Mouse (Mus musculus): ENCODE data around the gene Prkcb. TPM values are rescaled to one million over a fixed set of nuclear protein-coding genes. Genes with fewer than 3 reads are reported as not detected.

Prkcb gene
- total RNA-seq, 2 experiments from 2014 or later = 2.1 to 3.0 TPM

- no peak for DNase-seq
These were observed 118.1 kb downstream of the Prkcb start for GRCm38 (mm10) chr7:122406625-122407024.

- DNase-seq = no peak
These were observed 121.4 kb downstream of the Prkcb start for GRCm38 (mm10) chr7:122409945-122410344.

- no peak for DNase-seq
These were observed 122.3 kb downstream of the Prkcb start for GRCm38 (mm10) chr7:122410873-122411272.

GRCm38 (mm10) chr7:122413231-122413630 lies 124.7 kb downstream of the Prkcb start:
- no peak for DNase-seq

- DNase-seq = no peak
These were observed 125.6 kb downstream of the Prkcb start for GRCm38 (mm10) chr7:122414146-122414545.

- no peak for DNase-seq
These were observed 126.1 kb downstream of the Prkcb start for GRCm38 (mm10) chr7:122414608-122415007.

- no peak for DNase-seq
These were observed 126.8 kb downstream of the Prkcb start for GRCm38 (mm10) chr7:122415387-122415786.

GRCm38 (mm10) chr7:122415904-122416303 lies 127.4 kb downstream of the Prkcb start:
- no peak for DNase-seq

GRCm38 (mm10) chr7:122418551-122418950 lies 130.0 kb downstream of the Prkcb start:
- DNase-seq = no peak

GRCm38 (mm10) chr7:122423816-122424215 lies 135.3 kb downstream of the Prkcb start:
- no peak for DNase-seq

GRCm38 (mm10) chr7:122429134-122429533 lies 140.6 kb downstream of the Prkcb start:
- DNase-seq = no peak

GRCm38 (mm10) chr7:122432401-122432800 lies 143.8 kb downstream of the Prkcb start:
- DNase-seq = no peak

GRCm38 (mm10) chr7:122433377-122433776 lies 144.8 kb downstream of the Prkcb start:
- DNase-seq = no peak

- DNase-seq = no peak
These were observed 146.4 kb downstream of the Prkcb start for GRCm38 (mm10) chr7:122434941-122435340.

GRCm38 (mm10) chr7:122435561-122435960 lies 147.0 kb downstream of the Prkcb start:
- DNase-seq = no peak

- DNase-seq = no peak
These were observed 148.8 kb downstream of the Prkcb start for GRCm38 (mm10) chr7:122437390-122437789.

GRCm38 (mm10) chr7:122445056-122445455 lies 156.5 kb downstream of the Prkcb start:
- peak; percentile 38 for DNase-seq

- no peak for DNase-seq
These were observed 164.1 kb downstream of the Prkcb start for GRCm38 (mm10) chr7:122452671-122453070.

GRCm38 (mm10) chr7:122459203-122459965 lies 170.8 kb downstream of the Prkcb start:
- peak; percentile 89 for DNase-seq

GRCm38 (mm10) chr7:122460020-122460419 lies 171.5 kb downstream of the Prkcb start:
- DNase-seq = no peak

- DNase-seq = peak; percentile 13
These were observed 177.4 kb downstream of the Prkcb start for GRCm38 (mm10) chr7:122465823-122466549.

GRCm38 (mm10) chr7:122466722-122467121 lies 178.2 kb downstream of the Prkcb start:
- DNase-seq = no peak

GRCm38 (mm10) chr7:122467831-122468230 lies 179.3 kb downstream of the Prkcb start:
- DNase-seq = no peak

Measured in heart, postnatal 4 days (tissue).